Mouse (Mus musculus) liver, adult 2 months (tissue): ENCODE results near the gene Kif6. TPM values are rescaled to one million over a fixed set of nuclear protein-coding genes. Genes with fewer than 3 reads are reported as not detected.

Experiments used
- DNase-seq: peaks from one replicate; pipeline ENCODE4 v3.0.0-alpha.2; 2011; ENCODE audit warnings: low read depth, low spot score; ENCODE audit errors: extremely low read depth
- H3K27ac ChIP-seq: fragments of 200-500 bp; replicated peaks from 2 replicates; pipeline ENCODE4 v1.5.1; 2012; ENCODE audit warnings: low read depth, mild to moderate bottlenecking, control low read depth, inconsistent platforms, low read length; ENCODE audit not compliant: insufficient read depth
- H3K27me3 ChIP-seq: fragments of 200-500 bp; 2 replicates; pipeline ENCODE4 v1.6.1; 2012; ENCODE audit warnings: mild to moderate bottlenecking, moderate library complexity, low read length, inconsistent platforms; ENCODE audit not compliant: control insufficient read depth, insufficient read depth
- H3K36me3 ChIP-seq: fragments of 200-500 bp; 2 replicates; pipeline ENCODE4 v1.6.1; 2012; ENCODE audit warnings: low read length, inconsistent platforms; ENCODE audit not compliant: control insufficient read depth, insufficient read depth
- H3K4me1 ChIP-seq: fragments of 200-500 bp; 2 replicates; pipeline ENCODE4 v1.6.1; 2011; ENCODE audit warnings: low read length; ENCODE audit not compliant: control insufficient read depth, insufficient read depth
- H3K4me3 ChIP-seq: fragments of 200-500 bp; 2 replicates; pipeline ENCODE4 v1.5.1; 2011; ENCODE audit warnings: low read depth, mild to moderate bottlenecking, control low read depth, low read length, moderate library complexity; ENCODE audit not compliant: insufficient read depth
- H3K79me2 ChIP-seq: fragments of 200-500 bp; 2 replicates; pipeline ENCODE4 v1.6.1; 2012; ENCODE audit warnings: inconsistent platforms, mild to moderate bottlenecking, low read length, moderate library complexity; ENCODE audit not compliant: control insufficient read depth, insufficient read depth
- H3K9ac ChIP-seq: fragments of 200-500 bp; 2 replicates; pipeline ENCODE4 v1.6.1; 2012; ENCODE audit warnings: low read depth, mild to moderate bottlenecking, control low read depth, inconsistent platforms, low read length
- CTCF ChIP-seq: fragments of 200-500 bp; IDR thresholded peaks from 2 replicates; pipeline ENCODE4 v1.5.1; 2011; ENCODE audit warnings: low read depth, low read length, control low read depth
- POLR2A ChIP-seq: fragments of 200-500 bp; IDR thresholded peaks from 2 replicates; pipeline ENCODE4 v1.6.1; 2011; ENCODE audit warnings: low read length, control low read depth; ENCODE audit not compliant: insufficient read depth; ENCODE audit errors: extremely low read depth
- WGBS: fragments of 180-500 bp; shearing (Covaris S2); methylation state at CpG from one replicate; pipeline ENCODE4 v1.1.7; 2018; 5-methylcytosine and 5-hydroxymethylcytosine counted together
- polyA plus RNA-seq: library from polyadenylated mRNA; depleted of rRNA; stranded (reverse); fragments of >200 nt; gene quantifications from 2 replicates; pipeline ENCODE4 v1.2.3, GENCODE M21; 2012
- total RNA-seq: library from RNA; depleted of rRNA; stranded (reverse); fragments of >200 nt; gene quantifications from 2 replicates; pipeline ENCODE4 v1.2.3, GENCODE M21; 2014

Gene Kif6
- total and polyA plus RNA-seq, 2 experiments, result not detected

GRCm38 (mm10) chr17:49648970-49649369 is 34.0 kb downstream of the Kif6 start:
- Histone ChIP-seq H3K79me2 (no peaks in the 10 kb centered on the region), H3K27me3 (no peaks in the 10 kb centered on the region), H3K4me1 (no peaks in the 10 kb centered on the region), H3K36me3 (no peaks in the 10 kb centered on the region), H3K27ac (no peak overlapping the region), H3K4me3 (no peak overlapping the region), H3K9ac (no peak overlapping the region)
- no peak for DNase-seq
- 75% methylated on average over 2 of the region's 2 CpGs for WGBS
- no peak for TF ChIP-seq CTCF

- H3K36me3 ChIP-seq, result no peaks in the 10 kb centered on the region
- no peak overlapping the region for H3K9ac ChIP-seq
- no peaks in the 10 kb centered on the region for H3K79me2 ChIP-seq
- WGBS, result 90% methylated on average over 7 of the region's 7 CpGs
- H3K4me3 ChIP-seq, result no peak overlapping the region
- no peaks in the 10 kb centered on the region for H3K27me3 ChIP-seq
- no peak for TF ChIP-seq CTCF
- TF ChIP-seq POLR2A, result no peak
- no peak overlapping the region for H3K27ac ChIP-seq
- no peak for DNase-seq
- no peaks in the 10 kb centered on the region for H3K4me1 ChIP-seq
Measured at GRCm38 (mm10) chr17:49649394-49649793, 34.5 kb downstream of the Kif6 start.

- WGBS, result 75% methylated on average over 4 of the region's 4 CpGs
- Histone ChIP-seq H3K36me3 (no peaks in the 10 kb centered on the region), H3K4me3 (no peak overlapping the region), H3K27me3 (no peaks in the 10 kb centered on the region), H3K27ac (no peak overlapping the region), H3K9ac (no peak overlapping the region), H3K4me1 (no peaks in the 10 kb centered on the region), H3K79me2 (no peaks in the 10 kb centered on the region)
- no peak for DNase-seq
- no peak for TF ChIP-seq CTCF
- no peak for TF ChIP-seq POLR2A
Measured at GRCm38 (mm10) chr17:49650366-49650765, 35.4 kb downstream of the Kif6 start.

- H3K79me2 ChIP-seq, result no peaks in the 10 kb centered on the region
- no peak for TF ChIP-seq CTCF
- TF ChIP-seq POLR2A, result no peak
- no peak for DNase-seq
- H3K27me3 ChIP-seq, result no peaks in the 10 kb centered on the region
- no peaks in the 10 kb centered on the region for H3K4me1 ChIP-seq
- 76% methylated on average over 3 of the region's 3 CpGs for WGBS
- no peaks in the 10 kb centered on the region for H3K36me3 ChIP-seq
- H3K27ac ChIP-seq, result no peak overlapping the region
- no peak overlapping the region for H3K4me3 ChIP-seq
- H3K9ac ChIP-seq, result no peak overlapping the region
Measured at GRCm38 (mm10) chr17:49652357-49652756, 37.4 kb downstream of the Kif6 start.

GRCm38 (mm10) chr17:49652800-49653199 is 37.9 kb downstream of the Kif6 start:
- Histone ChIP-seq H3K27me3 (no peaks in the 10 kb centered on the region), H3K36me3 (no peaks in the 10 kb centered on the region), H3K4me3 (no peak overlapping the region), H3K9ac (no peak overlapping the region), H3K79me2 (no peaks in the 10 kb centered on the region), H3K27ac (no peak overlapping the region), H3K4me1 (no peaks in the 10 kb centered on the region)
- no peak for TF ChIP-seq CTCF
- TF ChIP-seq POLR2A, result no peak
- 81% methylated on average over 5 of the region's 5 CpGs for WGBS
- no peak for DNase-seq

- H3K27ac ChIP-seq, result no peak overlapping the region
- 85% methylated on average over 6 of the region's 6 CpGs for WGBS
- no peak overlapping the region for H3K9ac ChIP-seq
Measured at GRCm38 (mm10) chr17:49661626-49662025, 46.7 kb downstream of the Kif6 start.

More at GRCm38 (mm10) chr17:49661626-49662025, 46.7 kb downstream of the Kif6 start:
- Histone ChIP-seq H3K27me3 (no peaks in the 10 kb centered on the region), H3K36me3 (no peaks in the 10 kb centered on the region), H3K4me3 (no peak overlapping the region), H3K79me2 (no peaks in the 10 kb centered on the region), H3K4me1 (no peaks in the 10 kb centered on the region)
- no peak for DNase-seq
- TF ChIP-seq CTCF (no peak), POLR2A (no peak)
